Mouse (Mus musculus) gastrocnemius, adult 2 months (tissue): Measurements from ENCODE around the gene Slc44a3. TPM values are rescaled to one million over a fixed set of nuclear protein-coding genes. Genes with fewer than 3 reads are reported as not detected.
A peak's percentile ranks its signal among the peaks of the same experiment; 100 is the strongest.
"Not testable (repeated sequence)": the region's sequence is repeated elsewhere in the genome, so short reads cannot be mapped to it uniquely, and the experiment has no call there.

Experiments used
- DNase-seq: peaks from one replicate; pipeline ENCODE4 v3.0.0; 2022
- H3K27ac ChIP-seq: fragments of 200-600 bp; 2 replicates; pipeline ENCODE4 v1.8.1; 2022; ENCODE audit warnings: mild to moderate bottlenecking
- H3K4me3 ChIP-seq: fragments of 200-600 bp; 2 replicates; pipeline ENCODE4 v1.8.1; 2022; ENCODE audit warnings: mild to moderate bottlenecking, moderate library complexity
- CTCF ChIP-seq: fragments of 200-600 bp; IDR thresholded peaks from 2 replicates; pipeline ENCODE4 v1.8.1; 2022; ENCODE audit warnings: antibody characterized with exemption, mild to moderate bottlenecking, moderate library complexity
- intact Hi-C: fragments of 180-260 bp; cut with DNase I; formaldehyde crosslinking; loops from one replicate; pipeline ENCODE4 v1.15.1; 2025
- total RNA-seq, 2 experiments: library from RNA; stranded (reverse); gene quantifications; 2 replicates each; pipeline ENCODE4 v1.2.3; 2021

Gene Slc44a3
- total RNA-seq, 2 experiments from 2014 or later = not detected

GRCm38 (mm10) chr3:121539871-121540431, 7.7 kb upstream of the Slc44a3 start:
- no peak overlapping the region for H3K27ac ChIP-seq
- no peak overlapping the region for H3K4me3 ChIP-seq
- intact Hi-C loops = loop anchor here (5.0 kb wide), 1 partner anchor 182 kb away; the partner anchor contains the start of gene F3
- TF ChIP-seq CTCF = peak; percentile 47
- no peak for DNase-seq

- intact Hi-C loops = loop anchor here (5.0 kb wide), 1 partner anchor 183 kb away; the partner anchor contains the start of gene F3
- H3K27ac ChIP-seq, DNase-seq, H3K4me3 ChIP-seq: not testable (repeated sequence)
Measured at GRCm38 (mm10) chr3:121538847-121539246, 6.6 kb upstream of the Slc44a3 start.

- no peak for TF ChIP-seq CTCF
- no peak for DNase-seq
- H3K27ac ChIP-seq = no peak overlapping the region
- intact Hi-C loops = loop anchor here (2.0 to 5.0 kb wide), 3 partner anchors 184 to 225 kb away; partner anchors contain the start of gene F3
- H3K4me3 ChIP-seq = no peak overlapping the region
Measured at GRCm38 (mm10) chr3:121537996-121538395, 5.8 kb upstream of the Slc44a3 start.

- intact Hi-C loops = loop anchor here (2.0 to 5.0 kb wide), 3 partner anchors 185 to 226 kb away; partner anchors contain the start of gene F3
Measured at GRCm38 (mm10) chr3:121536803-121537202, 4.6 kb upstream of the Slc44a3 start.

GRCm38 (mm10) chr3:121535813-121536504, 3.8 kb upstream of the Slc44a3 start:
- intact Hi-C loops = loop anchor here (2.0 to 5.0 kb wide), 3 partner anchors 186 to 227 kb away; partner anchors contain the start of gene F3
- TF ChIP-seq CTCF = peak; percentile 95
- Histone ChIP-seq H3K27ac (no peak overlapping the region), H3K4me3 (no peak overlapping the region)
- no peak for DNase-seq

More at GRCm38 (mm10) chr3:121536803-121537202, 4.6 kb upstream of the Slc44a3 start:
- H3K4me3 ChIP-seq = no peak overlapping the region
- DNase-seq = no peak
- no peak overlapping the region for H3K27ac ChIP-seq
- TF ChIP-seq CTCF = no peak

GRCm38 (mm10) chr3:121531370-121532148, 645 bp downstream of the Slc44a3 start:
- no peak for DNase-seq
- no peak for TF ChIP-seq CTCF
- intact Hi-C loops = no loop called here
- peak overlapping the region; percentile 58 for H3K4me3 ChIP-seq
- H3K27ac ChIP-seq = no peak overlapping the region

GRCm38 (mm10) chr3:121530546-121531258, 1.5 kb downstream of the Slc44a3 start:
- intact Hi-C loops = no loop called here
- Histone ChIP-seq H3K4me3 (no peak overlapping the region), H3K27ac (no peak overlapping the region)
- DNase-seq = no peak
- no peak for TF ChIP-seq CTCF

- Histone ChIP-seq H3K4me3 (no peak overlapping the region), H3K27ac (no peak overlapping the region)
- no peak for TF ChIP-seq CTCF
- intact Hi-C loops = no loop called here
- no peak for DNase-seq
Measured at GRCm38 (mm10) chr3:121526096-121527093, 5.8 kb downstream of the Slc44a3 start.

- intact Hi-C loops = no loop called here
- no peak overlapping the region for H3K4me3 ChIP-seq
- no peak for TF ChIP-seq CTCF
- no peak for DNase-seq
- no peak overlapping the region for H3K27ac ChIP-seq
Measured at GRCm38 (mm10) chr3:121521633-121522125, 10.5 kb downstream of the Slc44a3 start.

GRCm38 (mm10) chr3:121521123-121521522, 11.1 kb downstream of the Slc44a3 start:
- no peak for TF ChIP-seq CTCF
- no peak overlapping the region for H3K27ac ChIP-seq
- H3K4me3 ChIP-seq = no peak overlapping the region
- intact Hi-C loops = no loop called here
- no peak for DNase-seq

GRCm38 (mm10) chr3:121517030-121517429, 15.2 kb downstream of the Slc44a3 start:
- no peak overlapping the region for H3K27ac ChIP-seq
- DNase-seq = no peak
- TF ChIP-seq CTCF = no peak
- intact Hi-C loops = no loop called here
- no peak overlapping the region for H3K4me3 ChIP-seq
